Mouse (Mus musculus) lung, postnatal 4 days (tissue): ENCODE results near the gene D6Wsu163e.

Experiments used
- DNase-seq, 2 experiments: peaks; one replicate each; pipeline ENCODE4 v3.0.0; 2021

The D6Wsu163e gene

GRCm38 (mm10) chr6:127010021-127010420 lies 70.3 kb downstream of the D6Wsu163e start:
- DNase-seq = no peak

DNA sequence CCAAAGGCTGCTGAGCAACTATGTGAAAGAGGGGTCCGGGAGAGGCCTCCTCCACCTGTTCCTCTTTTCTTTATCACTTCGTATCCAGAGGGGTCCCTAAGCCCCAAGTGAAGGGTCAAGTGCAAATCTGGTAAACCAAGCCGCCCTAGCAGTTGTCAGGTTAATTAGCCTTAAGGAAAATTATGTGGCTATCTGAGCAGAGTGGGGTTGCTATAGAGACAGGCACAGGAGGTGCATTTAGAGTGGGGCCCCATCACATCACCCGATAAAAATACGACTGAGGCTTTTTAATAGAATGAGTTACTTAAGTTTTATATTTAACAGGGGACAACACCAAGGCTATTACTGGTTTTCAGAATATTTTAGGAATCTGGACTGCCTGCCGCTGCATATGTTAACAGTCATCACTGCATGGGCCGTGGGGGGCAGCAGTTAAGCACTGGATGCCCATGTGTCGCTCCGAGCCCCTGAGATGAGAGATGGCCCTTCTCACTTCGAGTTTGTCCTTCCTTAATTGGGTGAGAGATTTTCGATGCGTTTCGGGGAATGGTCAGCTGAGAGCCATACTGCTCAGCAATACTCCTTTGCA lies 72.3 kb downstream of the D6Wsu163e start:
- DNase-seq = no peak

- DNase-seq = no peak
Measured at GRCm38 (mm10) chr6:127014906-127015770, 75.4 kb downstream of the D6Wsu163e start, which contains the start of gene Fgf6. Gene Fgf6 (plus strand): TSS chr6:127015586.

DNA sequence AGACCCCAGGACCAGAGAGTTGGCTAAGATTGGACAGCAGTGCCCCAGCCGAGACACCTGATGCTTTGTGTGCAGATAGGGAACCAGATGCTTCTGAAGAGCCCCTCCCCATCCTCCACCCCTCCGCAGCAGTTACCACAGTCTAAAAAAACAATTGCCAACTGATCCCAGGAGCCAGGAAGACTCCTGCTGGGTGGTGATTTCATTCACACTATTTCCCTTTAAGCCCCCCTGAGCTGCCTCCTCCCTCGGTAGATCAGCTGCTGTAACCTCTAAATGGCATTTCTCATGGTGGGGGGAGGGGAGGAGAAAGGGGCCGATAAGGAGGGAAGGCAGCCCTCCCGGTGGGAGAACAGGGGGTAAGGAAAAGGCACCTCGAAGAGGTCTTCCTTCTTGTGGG lies 79.5 kb downstream of the D6Wsu163e start:
- DNase-seq = no peak

DNA sequence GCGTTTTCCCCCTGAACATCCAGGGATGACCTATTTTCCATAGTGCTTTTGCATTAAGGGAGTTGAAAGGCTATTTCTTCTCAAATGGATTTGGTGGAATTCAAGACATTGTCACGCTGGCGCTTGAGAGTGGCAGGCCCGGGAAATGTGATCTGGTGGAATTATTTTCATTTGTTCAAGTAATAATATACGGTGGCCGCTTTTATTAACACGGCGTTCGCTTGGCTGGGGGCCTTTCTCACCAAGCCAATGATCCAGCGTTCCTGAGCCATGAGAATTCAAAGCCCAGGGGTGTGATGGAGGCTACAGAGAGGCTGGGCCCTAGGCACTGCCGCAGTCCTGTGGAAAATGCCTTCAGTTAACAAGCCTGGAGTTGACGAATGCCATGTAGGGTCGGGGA lies 80.7 kb downstream of the D6Wsu163e start:
- no peak for DNase-seq

- DNase-seq = no peak
Measured at GRCm38 (mm10) chr6:127024836-127025235, 85.1 kb downstream of the D6Wsu163e start.
